Mouse (Mus musculus) retina, embryonic 14.5 days (tissue): Measurements from ENCODE around the gene Krtap21-1.

Source experiments
- DNase-seq: peaks from one replicate; pipeline ENCODE4 v3.0.0-alpha.2; 2015; ENCODE audit warnings: low spot score

The Krtap21-1 gene

GRCm38 (mm10) chr16:89403768-89404167, at the start of gene Krtap21-1:
TSS of gene Krtap21-1 (minus strand) at chr16:89403868.
- no peak for DNase-seq

- no peak for DNase-seq
Observed at GRCm38 (mm10) chr16:89429586-89429985, 25.9 kb upstream of the Krtap21-1 start.

DNA sequence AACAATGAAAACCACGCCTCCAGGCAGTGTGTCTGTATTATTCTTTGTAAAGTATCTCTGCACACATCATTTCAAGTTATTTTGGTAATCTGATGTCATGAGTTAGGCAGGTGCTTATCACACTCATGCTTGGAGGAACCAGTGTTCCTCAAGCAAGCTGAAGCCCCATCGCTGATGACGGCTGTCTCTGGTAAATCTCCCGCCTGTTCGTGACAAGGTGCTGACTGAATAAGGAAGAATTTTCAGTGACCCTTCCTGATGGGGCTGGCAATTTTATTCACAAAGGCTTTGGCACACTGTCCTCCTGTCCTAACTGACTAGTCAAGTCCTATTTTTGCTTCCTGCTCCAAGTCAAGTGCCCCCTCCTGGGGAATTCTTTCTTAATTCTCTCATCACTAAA, 21.6 kb upstream of the Krtap21-1 start:
- DNase-seq: no peak

DNA sequence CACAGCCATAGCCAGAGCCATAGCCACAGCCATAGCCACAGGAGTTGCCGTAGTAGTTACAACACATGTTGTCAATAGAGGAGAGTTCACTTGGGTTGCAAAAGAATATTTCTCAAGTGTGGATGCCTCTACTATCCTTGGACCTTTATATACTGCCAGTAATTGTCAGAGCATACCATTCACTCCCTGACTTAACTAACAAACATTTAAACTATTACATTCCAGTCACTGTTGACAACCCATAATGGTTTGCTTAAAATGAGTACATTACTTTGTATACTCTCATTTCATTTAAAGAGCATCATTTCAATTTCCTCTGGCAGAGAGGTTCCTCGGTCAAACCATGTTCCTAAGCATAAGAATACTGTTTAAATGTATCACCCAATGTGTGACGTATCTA, 16.3 kb upstream of the Krtap21-1 start, which contains the start of gene Krtap6-2:
TSS of gene Krtap6-2 (minus strand) at position 101 of the 400 bp plus-strand sequence.
- DNase-seq: no peak

GRCm38 (mm10) chr16:89416311-89416710, 12.6 kb upstream of the Krtap21-1 start:
- no peak for DNase-seq

DNA sequence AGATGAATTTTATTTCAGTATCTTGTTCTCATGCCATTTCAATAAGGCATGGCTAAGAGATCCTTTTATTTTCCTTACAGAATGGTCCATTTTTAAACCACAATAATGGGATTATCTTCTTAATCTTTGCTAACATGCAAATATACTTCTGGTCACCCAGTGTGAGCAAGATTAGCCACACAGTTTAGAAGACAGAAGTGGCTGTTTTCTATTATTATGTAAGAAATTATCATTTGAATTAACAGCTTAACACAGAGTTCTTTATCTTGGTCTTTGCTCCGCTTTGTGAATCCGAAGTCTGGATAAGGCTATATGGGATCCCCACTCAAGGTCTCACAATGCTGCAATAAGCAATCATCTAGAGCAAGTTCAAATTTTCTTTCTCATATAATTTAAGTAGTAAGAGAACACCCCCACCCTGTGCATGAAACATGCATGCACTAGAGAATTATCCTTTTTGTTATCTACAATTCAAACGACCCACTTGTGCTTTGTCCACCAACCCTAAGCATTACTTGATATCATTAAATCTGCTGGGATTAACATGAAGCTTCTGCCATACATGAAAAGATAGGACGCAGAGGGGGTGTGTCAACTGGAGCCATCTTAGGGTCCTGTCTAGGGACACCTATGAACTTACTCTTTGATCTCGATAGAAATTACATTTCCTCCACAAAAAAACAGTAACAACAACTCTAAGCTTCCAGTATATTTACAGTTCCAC, 6.8 kb upstream of the Krtap21-1 start:
- no peak for DNase-seq

DNA sequence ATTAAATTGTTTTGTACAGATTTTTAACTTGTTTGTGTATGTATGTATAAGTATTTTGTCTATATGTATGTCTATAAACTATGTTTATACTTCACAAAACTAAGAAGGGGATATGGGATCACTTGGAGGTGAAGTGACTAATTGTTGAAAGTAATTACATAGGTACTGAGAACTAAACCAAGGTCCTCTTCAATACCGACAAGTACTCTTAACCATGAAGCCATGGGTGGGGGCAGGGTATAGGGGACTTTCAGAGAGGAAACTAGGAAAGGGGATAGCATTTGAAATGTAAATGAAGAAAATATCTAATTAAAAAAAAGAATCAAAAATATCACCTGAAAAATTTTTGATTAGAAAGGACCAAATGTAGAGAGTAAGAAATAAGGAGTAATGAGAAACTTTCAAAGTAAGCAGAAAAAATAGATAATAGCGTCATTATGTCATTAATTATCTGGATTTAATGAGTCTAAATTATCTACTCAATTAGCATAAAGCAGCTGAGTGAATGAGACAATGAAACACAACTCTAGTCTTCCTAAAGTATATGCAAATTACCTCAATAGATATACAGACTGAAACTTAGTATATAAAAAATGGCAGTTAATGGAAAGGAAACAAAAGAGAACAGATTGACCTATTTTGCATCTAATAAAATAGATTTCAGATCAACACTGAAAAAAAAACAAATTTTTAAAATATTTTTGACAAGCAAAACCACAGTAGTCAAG, 30.8 kb downstream of the Krtap21-1 start:
- no peak for DNase-seq
